Mouse (Mus musculus): Measurements from ENCODE around the gene Rgs3.
A peak's percentile ranks its signal among the peaks of the same experiment; 100 is the strongest.

The Rgs3 gene

DNA sequence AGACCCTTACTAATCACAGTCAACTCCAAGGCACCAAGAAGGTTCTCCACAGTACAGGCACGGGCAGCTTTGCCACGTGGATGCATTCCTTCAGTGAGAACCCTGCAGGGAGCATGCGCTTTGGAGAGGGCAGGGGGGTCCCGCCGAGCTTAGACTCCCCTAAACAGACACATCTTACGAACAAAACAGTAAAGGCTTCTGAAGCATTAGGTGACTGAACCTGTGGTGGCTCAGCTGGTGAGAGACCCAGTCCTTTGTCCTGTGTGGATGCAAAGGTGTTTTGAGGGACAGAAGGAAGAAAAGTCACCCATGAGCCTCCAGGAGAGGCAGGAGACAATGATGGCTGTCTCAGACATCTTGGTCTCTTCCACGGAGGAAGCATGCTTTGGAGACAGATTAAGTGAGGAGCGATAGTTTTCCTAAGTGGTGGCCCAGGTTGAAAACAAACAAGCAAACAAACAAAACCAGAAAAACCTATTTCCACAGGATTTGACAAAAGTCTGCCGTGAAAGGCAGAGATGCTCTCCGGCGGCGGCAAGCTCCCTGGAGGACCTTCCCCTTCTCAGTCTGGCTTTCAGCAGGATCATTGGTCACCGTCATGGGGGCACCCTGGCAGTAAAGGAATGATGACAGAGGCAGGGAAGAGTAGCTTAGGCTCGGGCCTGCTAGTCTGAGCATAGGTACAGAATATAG lies 100.4 kb downstream of the Rgs3 start:
- DNase-seq: no peak

DNA sequence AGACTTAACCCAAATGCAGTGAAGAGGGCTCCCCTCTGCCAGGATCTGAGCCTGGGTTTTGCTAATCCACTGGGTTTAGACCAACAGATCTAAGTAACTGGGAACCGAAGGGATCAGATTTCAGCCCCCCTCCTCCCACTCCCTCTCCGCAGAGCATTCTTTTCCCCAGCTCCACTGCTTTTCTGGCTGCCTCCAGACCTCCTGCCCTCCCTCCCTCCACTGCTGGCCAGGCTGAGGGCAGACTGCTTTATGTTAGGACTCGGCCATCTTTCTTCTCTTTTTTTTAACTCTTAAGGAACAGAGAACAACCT lies 100.9 kb downstream of the Rgs3 start:
- DNase-seq: peak in 1 of 2 experiments; percentile 40

DNA sequence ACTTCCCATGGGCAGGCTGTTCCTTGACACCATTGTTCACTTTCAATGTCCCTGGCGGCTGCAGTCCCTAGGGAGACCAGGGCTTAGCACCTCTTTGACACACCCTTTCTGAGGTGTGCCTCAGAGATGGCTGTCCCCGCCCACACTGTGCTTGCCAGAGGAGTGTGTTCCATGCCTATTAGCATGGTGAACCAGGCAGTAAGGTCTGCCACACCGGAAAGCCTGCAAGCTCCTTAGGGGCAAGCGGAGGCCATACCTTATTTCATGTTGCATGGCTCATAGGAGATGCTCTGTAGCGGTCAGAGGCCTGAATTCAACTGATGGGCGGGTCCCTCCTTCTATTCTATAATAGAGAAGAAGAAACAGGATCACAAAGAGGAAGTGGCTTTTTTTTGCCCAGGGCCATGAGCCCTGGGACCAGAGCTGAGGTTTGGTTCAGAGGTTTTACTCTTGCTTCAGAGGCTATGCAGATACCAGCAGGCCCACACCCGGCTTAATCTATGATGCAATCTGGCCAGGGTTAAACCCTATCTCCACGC lies 101.7 kb downstream of the Rgs3 start:
- DNase-seq: no peak

DNA sequence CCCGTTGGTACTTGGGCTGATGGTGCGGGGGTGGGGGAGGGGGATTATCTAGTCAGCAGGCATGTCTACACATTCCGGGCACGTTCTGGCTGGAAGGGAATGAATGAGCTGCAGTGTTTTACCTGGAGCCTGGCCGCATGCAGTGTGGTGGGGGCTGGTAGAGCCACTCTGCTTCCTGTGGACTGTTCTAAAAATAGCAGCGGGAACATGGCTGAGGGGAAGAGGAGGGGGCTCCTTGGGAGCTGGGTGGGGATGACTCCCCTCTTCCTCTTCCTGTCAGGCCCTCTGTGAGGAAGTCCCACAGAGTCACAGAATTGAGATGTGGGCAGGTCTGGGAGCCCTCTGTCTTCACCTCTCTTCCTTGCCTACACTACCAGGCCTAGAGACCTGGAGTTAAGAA lies 103.7 kb downstream of the Rgs3 start:
- peak in 1 of 2 experiments; percentile 46 for DNase-seq

DNA sequence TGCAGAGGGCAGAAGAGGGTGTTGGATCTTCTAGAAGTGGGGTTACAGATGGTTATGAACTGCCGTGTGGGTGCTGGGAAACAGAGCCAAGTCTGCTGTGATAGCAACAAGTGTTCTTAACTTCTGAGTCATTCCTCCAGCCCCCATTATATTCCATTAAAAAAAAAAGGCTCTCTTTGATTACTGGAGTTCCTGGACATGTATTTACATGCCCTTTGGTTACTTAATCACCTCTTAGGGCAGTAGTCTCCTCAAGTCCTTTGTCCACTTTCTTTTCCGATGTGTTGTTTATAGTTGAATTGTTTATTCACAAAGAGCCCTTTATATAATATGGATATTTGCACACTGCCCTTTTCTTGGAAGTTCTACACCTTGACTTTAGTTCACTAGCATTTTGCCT lies 106.2 kb downstream of the Rgs3 start:
- DNase-seq: no peak

DNA sequence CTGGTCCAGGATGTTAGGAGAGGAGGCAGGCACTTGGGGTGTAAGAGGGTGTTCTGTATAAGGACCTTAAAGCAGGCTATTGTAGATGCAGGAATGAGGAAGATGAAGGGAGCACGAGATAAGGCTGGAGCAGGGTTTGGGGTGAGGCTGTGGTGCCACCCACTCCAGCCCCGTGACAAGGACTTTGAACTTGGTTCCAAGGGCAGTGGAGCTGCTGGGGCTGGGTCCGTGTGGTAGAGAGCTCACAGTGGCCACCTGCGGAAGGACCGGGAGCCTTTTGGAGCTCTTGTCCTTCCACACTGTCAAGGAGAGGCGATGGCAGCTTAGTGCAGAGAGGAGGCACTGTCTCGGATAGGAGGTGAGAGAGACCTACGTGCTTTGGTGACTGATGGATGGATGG lies 109.0 kb downstream of the Rgs3 start:
- no peak for DNase-seq

DNA sequence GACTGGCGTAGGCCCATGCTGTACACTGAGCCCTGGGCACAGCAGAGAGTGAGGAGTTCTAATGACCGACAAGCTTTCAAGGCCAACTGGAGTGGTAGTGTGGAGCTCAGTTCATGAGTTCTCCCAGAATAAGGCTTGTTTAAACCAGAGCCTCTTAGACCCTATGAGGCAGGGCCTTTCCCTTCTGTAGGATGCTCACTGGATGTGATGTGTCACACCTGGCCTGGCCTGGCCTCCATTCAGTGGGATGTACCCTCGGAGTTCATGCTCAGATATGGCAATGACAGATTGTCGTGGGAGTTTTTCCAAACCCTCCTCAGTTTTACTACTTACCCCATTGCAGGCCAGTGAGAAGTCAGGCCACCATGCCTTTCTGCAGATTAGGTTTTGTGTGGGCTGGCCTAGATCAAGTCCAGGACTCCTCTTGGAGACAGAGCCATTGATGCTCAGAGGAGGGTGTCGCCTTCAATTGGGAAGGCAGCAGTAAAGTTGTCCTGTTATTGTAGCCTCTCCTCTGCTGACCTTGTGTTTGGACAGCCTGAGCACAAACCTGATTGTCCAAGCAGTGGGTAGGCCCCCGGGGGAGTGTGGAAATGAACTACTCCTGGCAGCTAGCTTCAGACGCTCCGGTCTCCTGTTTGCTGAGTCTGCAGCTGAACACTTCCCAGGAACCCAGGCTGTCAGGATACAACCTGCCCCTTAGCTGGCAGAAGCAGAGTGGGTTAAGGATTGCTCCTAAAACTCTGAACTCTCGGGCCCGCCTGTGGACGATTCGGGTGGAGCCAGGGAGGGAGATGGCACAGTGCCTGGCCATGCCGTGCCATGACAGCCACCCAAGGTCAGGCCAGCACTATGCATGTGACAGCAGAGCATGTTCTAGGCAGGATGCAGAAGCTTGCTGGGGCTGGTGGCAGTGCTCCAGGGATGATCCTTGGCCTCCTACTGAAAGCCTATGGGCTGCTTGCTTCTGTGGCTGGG lies 109.7 kb downstream of the Rgs3 start:
- peak; percentile 79 to 83 for DNase-seq

DNA sequence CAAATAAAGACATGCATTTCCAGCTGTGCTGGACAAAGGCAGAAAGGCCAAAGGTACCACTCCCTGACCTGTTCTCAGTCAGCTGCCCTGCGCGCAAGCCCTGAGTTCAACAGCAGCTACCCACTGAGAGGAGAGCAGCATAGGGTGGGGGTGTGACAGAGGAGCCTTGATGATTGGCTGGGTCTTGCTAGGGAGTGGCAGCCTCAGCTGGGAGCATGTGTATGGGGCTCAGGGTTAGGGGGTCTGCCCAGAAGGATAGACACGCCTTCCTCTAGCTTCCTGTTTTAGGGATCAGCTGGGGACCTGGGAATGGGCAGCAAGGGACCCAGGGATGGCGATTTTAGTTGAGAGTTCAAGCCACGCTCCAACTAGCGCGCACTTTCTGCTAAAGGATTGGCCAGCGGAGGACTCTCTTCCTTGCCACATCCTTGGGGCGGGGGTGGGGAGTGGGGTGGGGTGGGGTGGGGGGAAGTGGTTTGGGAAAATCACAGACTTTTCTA lies 113.9 kb downstream of the Rgs3 start:
- DNase-seq: no peak

DNA sequence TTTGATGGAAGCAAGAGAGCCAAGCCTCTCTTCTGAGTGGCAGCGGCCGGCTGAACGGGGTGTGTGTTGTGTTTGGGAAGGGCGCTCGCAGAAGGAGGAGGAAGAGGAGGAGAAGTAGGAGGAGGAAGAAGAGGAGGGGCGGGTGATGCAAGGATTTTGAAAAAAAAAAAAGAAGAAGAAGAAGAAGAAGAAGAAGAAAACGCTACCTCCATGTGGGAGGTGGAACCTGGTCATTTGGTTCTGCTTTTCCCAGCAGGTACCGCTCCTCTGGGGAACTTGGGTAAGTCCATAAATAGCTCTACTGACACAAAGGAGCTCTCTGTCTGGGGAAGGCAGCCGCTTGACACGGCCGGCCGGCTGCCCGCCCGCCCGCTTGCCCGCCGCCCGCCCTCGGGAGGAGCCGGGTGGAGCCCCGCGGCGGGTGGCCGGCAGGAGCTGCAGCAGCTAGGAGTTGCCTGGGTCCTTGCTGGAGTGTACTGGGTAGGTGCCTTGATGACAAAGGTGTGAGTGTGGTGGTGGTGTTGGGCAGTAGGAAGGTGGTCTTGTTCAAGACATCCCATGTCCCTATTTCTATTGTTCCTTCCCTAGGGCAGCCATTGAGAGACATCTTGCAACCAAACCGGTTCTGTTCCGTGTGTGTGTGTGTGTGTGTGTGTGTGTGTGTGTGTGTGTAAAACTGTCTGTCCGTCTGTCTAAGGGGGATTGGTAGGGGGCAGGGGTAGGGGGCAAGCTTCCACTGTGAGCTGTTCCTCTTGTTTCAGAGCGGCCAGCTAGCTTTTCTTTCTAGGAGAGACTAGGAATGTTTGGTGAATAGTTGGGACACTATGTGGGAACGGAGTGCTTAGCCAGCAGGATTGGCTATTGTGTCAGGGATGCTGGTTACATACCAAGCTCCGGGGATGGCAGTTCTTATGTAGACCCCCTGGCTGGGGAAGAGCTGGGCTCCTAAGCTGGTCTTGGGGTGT lies 114.7 kb downstream of the Rgs3 start:
- peak; percentile 53 to 58 for DNase-seq

DNA sequence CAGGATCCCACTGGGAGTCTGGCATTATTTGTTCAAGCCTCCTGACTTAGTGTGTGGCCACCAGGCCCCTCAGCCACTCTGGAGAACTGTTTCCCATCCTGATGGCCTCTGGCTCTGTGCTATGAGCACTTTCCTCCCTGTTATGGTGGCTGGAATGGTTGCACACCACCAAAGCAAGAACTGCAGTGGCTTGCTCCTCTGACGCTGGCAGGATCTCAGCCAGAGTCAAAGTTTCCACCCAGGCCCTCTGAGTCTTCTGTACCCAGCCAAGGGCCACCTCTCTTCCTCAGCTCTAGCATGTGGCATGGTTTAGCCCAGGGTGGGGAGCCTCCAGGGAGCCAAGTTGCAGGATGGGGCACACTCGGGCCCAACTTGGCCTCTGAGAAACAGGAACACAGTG lies 115.7 kb downstream of the Rgs3 start:
- DNase-seq: no peak

DNA sequence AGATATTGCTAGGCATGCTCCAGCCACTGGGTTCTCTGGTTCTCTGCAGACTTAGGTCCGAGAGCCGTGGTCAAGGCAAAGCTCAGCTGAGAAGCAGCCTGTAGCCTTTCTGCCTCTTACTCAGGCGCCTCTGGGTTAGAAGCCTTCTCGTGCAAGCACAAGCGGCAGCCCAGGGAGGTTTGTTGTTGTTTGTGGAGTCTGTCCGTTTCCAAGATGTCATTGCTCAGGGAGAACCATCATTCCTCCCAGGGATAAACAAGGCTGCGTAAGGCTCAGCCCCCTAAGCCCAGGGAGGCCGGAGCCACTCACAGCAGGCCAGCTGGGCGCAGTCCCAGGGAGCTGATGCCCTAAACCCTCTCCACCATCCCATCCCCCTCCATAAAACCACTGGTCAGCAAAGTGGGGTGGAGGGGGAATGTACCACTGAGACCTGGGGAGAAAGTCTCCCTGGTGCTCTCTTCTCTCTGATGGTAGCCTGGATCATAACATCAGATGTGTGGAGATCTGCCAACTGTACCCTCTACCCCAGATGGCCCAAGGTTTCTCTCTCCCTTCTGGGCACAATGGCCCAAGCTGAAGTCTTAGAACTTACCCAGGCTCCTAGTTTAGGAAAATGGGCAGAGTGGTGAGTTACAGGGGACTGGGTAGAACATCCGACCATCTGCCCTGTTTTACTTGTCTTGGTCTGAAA lies 117.5 kb downstream of the Rgs3 start:
- DNase-seq: peak; percentile 52 to 58

DNA sequence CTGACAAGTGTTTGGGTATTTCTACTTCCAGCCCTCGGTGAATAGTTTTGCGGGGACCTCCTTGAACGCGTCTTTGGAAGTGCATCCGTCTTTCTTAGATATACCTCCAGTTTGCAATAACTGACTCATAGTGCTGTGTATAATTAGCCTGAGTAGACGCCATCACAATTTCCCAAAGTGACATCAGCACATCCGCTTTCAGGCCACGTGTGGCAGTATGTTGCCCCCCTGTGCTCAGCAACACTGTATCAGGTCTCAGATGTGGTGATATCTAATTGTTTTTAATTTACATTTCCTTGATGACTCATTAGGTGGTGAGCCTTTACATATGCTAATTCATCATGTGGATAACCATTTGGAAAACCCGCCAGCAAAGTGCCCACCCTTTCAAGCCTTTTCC lies 119.5 kb downstream of the Rgs3 start:
- DNase-seq: no peak

DNA sequence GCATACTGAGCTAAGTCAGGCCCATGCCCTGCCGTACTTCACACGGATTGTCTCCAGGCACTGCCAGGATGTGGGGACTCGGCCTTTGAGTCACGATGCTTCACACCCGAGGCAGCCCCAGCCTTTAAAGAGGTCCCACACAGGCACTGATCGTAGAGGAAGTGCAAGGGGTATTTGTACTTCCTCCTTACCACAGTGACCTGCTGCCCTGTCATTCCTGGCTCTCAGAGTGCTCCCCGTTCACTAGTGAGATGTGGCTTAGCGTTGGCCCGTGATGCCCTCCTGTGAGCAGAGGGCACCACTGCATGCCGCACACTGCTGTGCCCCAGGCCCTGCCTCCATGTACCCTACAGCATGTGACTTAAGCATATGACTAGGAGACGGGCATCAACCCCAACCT lies 121.8 kb downstream of the Rgs3 start:
- no peak for DNase-seq

DNA sequence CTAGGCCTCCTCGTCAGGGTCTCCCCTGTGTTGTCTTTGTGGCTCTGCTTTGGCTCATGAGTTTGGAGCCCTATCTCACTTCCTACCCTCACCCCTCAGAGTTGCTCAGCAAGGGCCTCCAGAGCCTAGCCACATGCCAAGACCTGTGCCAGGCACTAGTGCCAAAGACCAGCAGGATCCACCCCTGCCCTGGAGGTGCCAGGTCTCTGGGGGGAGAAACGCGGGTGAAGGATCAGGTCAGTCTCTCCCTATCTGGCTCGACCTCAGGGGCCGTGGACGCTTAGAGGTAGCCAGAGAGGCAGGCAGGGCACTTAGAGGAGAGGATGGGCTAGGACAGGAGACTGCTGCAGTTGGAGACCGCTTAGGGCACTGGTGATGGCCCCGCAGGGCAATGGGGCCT lies 122.7 kb downstream of the Rgs3 start:
- DNase-seq: no peak

DNA sequence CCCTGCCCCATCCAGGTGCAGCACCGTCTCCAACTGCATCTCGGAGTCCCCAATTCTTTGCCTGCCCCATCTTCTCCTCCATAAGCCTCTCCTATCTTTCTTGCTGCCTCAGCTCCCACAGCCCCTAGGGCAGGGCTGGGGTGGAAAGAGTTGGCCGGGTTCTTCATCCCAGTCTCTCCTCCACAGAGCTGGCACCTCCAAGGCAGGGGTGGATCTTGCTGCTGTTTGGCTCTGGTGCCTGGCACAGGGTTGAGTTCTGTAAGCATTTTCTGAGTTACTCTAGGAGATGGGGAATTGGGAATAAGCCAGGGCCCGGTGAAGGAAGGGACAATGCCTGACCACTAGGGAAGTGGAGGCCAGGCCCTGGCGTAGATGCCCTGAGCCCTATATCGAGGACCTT lies 123.5 kb downstream of the Rgs3 start:
- no peak for DNase-seq

DNA sequence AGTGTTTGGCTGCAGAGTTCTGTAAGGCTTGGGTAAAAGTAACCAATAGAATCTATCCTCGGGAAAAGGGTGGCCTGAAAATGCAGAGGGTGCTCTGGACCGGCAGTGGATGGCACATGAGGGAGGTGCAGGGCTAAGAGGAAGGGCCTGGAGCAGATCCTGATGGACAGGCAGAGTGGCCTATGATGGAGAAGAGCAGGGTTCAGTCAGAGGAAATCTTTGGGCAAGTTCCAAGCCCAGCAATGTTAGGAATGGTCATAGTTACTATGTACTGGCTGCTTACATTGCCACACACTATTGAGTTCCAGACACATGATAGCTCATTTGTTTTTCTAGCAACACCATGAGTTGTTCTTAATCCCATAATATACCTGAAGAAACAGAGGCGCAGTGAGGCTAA lies 124.7 kb downstream of the Rgs3 start:
- peak in 1 of 2 experiments; percentile 46 for DNase-seq

DNA sequence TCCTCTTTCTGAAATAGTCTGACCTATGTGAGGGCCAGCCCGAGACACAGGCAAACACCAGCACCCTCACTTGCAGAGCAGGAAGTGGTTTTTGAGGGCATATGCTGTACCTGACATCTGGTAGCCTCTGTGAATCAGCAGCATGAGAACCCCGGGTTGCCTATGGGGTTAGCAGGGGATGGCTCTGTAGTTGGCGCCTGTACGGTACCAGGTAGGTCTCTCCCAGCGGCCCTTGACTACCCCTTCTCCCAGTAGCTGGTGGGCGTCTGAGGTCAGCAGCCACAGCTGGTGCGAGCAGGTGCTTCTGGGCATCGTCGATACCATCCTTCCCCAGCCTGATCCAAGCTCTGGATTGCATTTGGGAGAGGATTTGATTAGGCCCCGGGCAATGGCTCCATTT lies 125.6 kb downstream of the Rgs3 start:
- no peak for DNase-seq

DNA sequence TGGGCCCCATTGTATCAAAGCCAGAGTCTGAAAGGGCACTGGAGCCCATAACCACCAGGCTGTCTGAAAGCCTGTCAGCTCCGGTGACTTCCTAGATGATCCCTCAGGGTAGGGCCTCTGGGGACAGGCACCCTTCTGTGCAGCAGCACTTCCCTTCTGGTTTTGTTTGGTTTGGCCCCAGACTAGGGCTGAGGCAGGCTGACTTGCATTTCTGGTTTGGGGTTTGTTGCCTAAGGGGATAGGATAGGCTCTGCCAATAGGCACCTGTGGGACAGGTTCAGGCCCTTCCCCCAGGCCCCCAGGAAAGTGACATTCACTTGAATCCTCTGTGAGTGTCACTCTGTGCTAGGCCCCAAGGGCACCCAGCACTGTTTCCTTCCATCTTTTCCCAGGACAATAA lies 127.1 kb downstream of the Rgs3 start:
- peak in 1 of 2 experiments; percentile 2 for DNase-seq

DNA sequence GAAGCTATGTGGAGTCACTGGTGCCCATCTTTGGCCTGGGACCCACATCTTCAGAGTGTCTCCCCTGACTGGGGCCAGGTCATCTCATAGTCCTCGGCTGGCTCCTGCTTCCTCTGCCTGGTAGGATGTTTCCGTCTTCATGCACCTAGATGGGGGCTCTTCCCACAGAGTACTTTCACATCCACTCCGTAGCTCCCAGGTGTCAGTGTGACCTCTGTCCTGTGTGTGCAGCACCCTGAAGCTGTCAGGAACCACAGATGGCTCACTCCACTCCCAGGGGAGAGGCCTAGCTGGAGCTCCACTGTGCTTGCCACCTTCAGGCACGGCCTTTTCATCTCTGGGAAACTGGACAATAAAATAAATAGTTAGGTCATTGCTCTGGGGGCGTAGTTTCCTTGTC lies 128.5 kb downstream of the Rgs3 start:
- DNase-seq: peak in 1 of 2 experiments; percentile 4

DNA sequence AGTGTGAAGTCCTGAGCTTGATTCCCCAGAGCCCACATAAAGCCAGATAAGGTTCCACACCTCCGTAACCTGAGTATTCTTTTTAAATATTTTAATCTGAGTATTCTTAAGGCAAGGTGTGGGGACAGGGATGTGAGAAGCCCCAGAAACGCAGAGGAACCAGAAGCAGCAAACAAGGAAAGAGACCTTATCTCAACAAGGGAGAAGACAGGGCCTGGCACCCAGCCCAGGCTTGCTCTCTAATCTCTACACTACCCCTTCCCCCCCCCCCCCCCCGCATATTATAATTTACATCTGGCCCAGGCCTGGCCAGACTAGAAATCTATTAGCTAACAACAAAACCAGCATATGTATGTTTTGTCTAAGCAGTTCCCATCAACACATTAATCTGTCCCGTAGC lies 131.3 kb downstream of the Rgs3 start:
- DNase-seq: no peak

DNA sequence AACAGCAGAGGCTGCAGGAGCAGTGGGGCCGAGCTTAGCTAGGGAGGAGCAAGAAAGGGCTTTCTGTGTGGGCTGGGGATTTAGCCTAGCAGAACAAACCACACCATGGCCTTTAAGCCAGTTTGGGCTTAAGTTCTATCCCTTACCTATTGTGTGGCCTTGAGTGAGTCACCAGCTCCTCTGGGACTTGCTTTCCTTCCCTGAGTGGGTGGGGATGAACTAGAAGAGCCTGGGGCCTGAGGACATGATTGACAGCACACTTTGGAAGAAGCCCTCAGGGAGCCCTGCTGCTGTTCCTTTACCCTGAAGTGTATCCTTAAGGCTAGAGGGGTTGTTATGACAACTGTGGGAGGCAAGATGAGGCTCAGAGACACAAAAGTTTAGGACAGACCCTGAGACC lies 132.0 kb downstream of the Rgs3 start:
- DNase-seq: no peak

DNA sequence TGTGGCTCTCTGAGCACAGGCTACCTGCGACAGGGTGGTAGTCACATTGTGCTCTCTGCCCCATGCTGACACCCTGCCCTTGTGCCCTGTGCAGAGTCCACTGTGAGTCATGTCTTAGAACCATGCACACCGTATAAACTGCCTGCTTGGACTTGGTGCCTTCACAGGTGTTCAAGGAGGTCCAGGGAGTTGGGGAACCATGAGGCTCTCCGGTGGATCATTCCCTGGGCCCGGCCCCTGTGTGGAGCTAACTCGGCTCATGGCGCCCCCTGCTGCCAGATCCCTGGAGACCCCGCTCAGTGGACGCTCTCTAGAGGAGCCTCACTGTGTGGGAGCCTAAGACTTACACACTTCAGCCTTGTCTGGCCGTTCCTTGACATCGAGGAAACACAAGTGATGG lies 134.2 kb downstream of the Rgs3 start:
- peak; percentile 65 to 72 for DNase-seq

Measured in cerebellum, postnatal 10 days (tissue).